Mouse (Mus musculus): ENCODE measurements around the gene Rpl27. TPM values are rescaled to one million over a fixed set of nuclear protein-coding genes. Genes with fewer than 3 reads are reported as not detected.
A peak's percentile ranks its signal among the peaks of the same experiment; 100 is the strongest.
"Not testable (repeated sequence)": the region's sequence is repeated elsewhere in the genome, so short reads cannot be mapped to it uniquely, and the experiment has no call there.

Rpl27 gene
- total and polyA plus RNA-seq, 3 experiments = 909 to 5,728 (median 3,039) TPM

- peak overlapping the region; percentile 66 to 71 (median 68) for H3K4me3 ChIP-seq (replicated peaks in 1 of 3; ENCODE audit: low read depth in 2 of 3, low read length in 2 of 3, poor library complexity in 1 of 3)
- peaks cover 18 to 48% of the 10 kb centered on the region in 2 experiments for H3K36me3 ChIP-seq (replicated peaks in 1 of 2; ENCODE audit: control insufficient read depth in 1 of 2, insufficient read depth in 1 of 2, low read length in 1 of 2)
- DNase-seq (ENCODE audit: extremely low read depth) = peak; percentile 89
- H3K27me3 ChIP-seq (replicated peaks) = no peaks in the 10 kb centered on the region
- H3K4me1 ChIP-seq (ENCODE audit: control insufficient read depth in 1 of 2, insufficient read depth in 2 of 2) = peaks cover 12 to 63% of the 10 kb centered on the region in 2 experiments
- in situ Hi-C loops (cut with MboI; ENCODE audit: low pct_ligation_motif_present, low pct_unique_long_range_greater_than_20kb, low sequenced_read_pairs) (no loop called here), dilution Hi-C loops (cut with MboI; ENCODE audit: extremely low pct_ligation_motif_present, extremely low pct_unique_long_range_greater_than_20kb, low sequenced_read_pairs) (no loop called here)
- TF ChIP-seq MXI1 (IDR thresholded peaks at IDR 0.05; ENCODE audit: low read depth, low read length) = no peak
- TF ChIP-seq USF1 (IDR thresholded peaks at IDR 0.05; ENCODE audit: low read depth, low read length) = peak; percentile 28; the same call in 1 of the 2 replicates
- no peak; the same call in 1 of the 2 replicates for TF ChIP-seq EP300 (IDR thresholded peaks at IDR 0.05; ENCODE audit: low read length)
- peak; percentile 42; the same call in 1 of the 2 replicates for TF ChIP-seq MAX (IDR thresholded peaks at IDR 0.05; ENCODE audit: low read length)
- no peak for TF ChIP-seq SMC3 (IDR thresholded peaks at IDR 0.05; ENCODE audit: low read depth, low read length)
- TF ChIP-seq JUND (conservative IDR thresholded peaks at IDR 0.05; ENCODE audit: low read depth, low read length) = no peak
- 0 out of 2 replicates have a peak, but pooled peaks have one; percentile 15 for TF ChIP-seq POLR2AphosphoS2 (IDR thresholded peaks at IDR 0.05; ENCODE audit: low read depth, low read length)
- 0 out of 2 replicates have a peak, but pooled peaks have one; percentile 18 for TF ChIP-seq NRF1 (IDR thresholded peaks at IDR 0.05; ENCODE audit: low read depth, low read length)
- no peak for TF ChIP-seq HCFC1 (IDR thresholded peaks at IDR 0.05; ENCODE audit: low read depth, low read length)
- TF ChIP-seq ELF1 (IDR thresholded peaks at IDR 0.05; ENCODE audit: low read depth, low read length) = 0 out of 2 replicates have a peak, but pooled peaks have one; percentile 29
- TF ChIP-seq TBP (conservative IDR thresholded peaks at IDR 0.05; ENCODE audit: low read depth, low read length) = peak; percentile 62
- peak overlapping the region; percentile 88 for H3K27ac ChIP-seq (ENCODE audit: insufficient read depth, low read depth)
- no peaks in the 10 kb centered on the region for H3K9me3 ChIP-seq (replicated peaks; ENCODE audit: low read length)
- H3K79me2 ChIP-seq (replicated peaks; ENCODE audit: control insufficient read depth, extremely low read depth, insufficient read depth, poor library complexity, severe bottlenecking) = peaks cover 24% of the 10 kb centered on the region
- H3K9ac ChIP-seq (ENCODE audit: insufficient read depth, low read depth) = peak overlapping the region; percentile 71
- peak overlapping the region; percentile 69 for H3K4me2 ChIP-seq (ENCODE audit: insufficient read depth, low read depth, poor library complexity, severe bottlenecking)
Observed at GRCm38 (mm10) chr11:101448899-101449298, 6.8 kb downstream of the Rpl27 start.

- DNase-seq (ENCODE audit: extremely low read depth); in situ Hi-C loops (cut with MboI; ENCODE audit: low pct_ligation_motif_present, low pct_unique_long_range_greater_than_20kb, low sequenced_read_pairs); H3K27me3 ChIP-seq (replicated peaks); H3K9me3 ChIP-seq (replicated peaks; ENCODE audit: low read length); dilution Hi-C loops (cut with MboI; ENCODE audit: extremely low pct_ligation_motif_present, extremely low pct_unique_long_range_greater_than_20kb, low sequenced_read_pairs): not testable (repeated sequence)
- peaks cover 17% of the 10 kb centered on the region for H3K79me2 ChIP-seq (replicated peaks; ENCODE audit: control insufficient read depth, extremely low read depth, insufficient read depth, poor library complexity, severe bottlenecking)
- H3K4me3 ChIP-seq (replicated peaks in 1 of 3; ENCODE audit: low read depth in 2 of 3, low read length in 2 of 3, poor library complexity in 1 of 3) = peak overlapping the region in 2 of 3 experiments; percentile 66 to 68
- H3K9ac ChIP-seq (ENCODE audit: insufficient read depth, low read depth) = peak overlapping the region; percentile 71
- peaks cover 11 to 46% of the 10 kb centered on the region in 2 experiments for H3K36me3 ChIP-seq (replicated peaks in 1 of 2; ENCODE audit: control insufficient read depth in 1 of 2, insufficient read depth in 1 of 2, low read length in 1 of 2)
- peaks cover 10 to 60% of the 10 kb centered on the region in 2 experiments for H3K4me1 ChIP-seq (ENCODE audit: control insufficient read depth in 1 of 2, insufficient read depth in 2 of 2)
- peak overlapping the region; percentile 69; the same call in 1 of the 2 replicates for H3K4me2 ChIP-seq (ENCODE audit: insufficient read depth, low read depth, poor library complexity, severe bottlenecking)
- 0 out of 2 replicates have a peak overlapping the region, but pooled peaks have one; percentile 88 for H3K27ac ChIP-seq (ENCODE audit: insufficient read depth, low read depth)
- TF ChIP-seq TBP (conservative IDR thresholded peaks at IDR 0.05; ENCODE audit: low read depth, low read length) = peak; percentile 58; the same call in 1 of the 2 replicates
- 0 out of 2 replicates have a peak, but pooled peaks have one; percentile 9 for TF ChIP-seq ZNF384 (IDR thresholded peaks at IDR 0.05; ENCODE audit: low read depth, low read length)
Observed at GRCm38 (mm10) chr11:101449596-101449995, 7.5 kb downstream of the Rpl27 start.

GRCm38 (mm10) chr11:101450394-101450793 is 8.3 kb downstream of the Rpl27 start:
- Histone ChIP-seq H3K27me3 (replicated peaks) (no peaks in the 10 kb centered on the region), H3K4me3 (replicated peaks in 1 of 3; ENCODE audit: low read depth in 2 of 3, low read length in 2 of 3, poor library complexity in 1 of 3) (no peak overlapping the region), H3K9me3 (replicated peaks; ENCODE audit: low read length) (no peaks in the 10 kb centered on the region), H3K79me2 (replicated peaks; ENCODE audit: control insufficient read depth, extremely low read depth, insufficient read depth, poor library complexity, severe bottlenecking) (peaks cover 11% of the 10 kb centered on the region; the same call in 1 of the 2 replicates), H3K4me1 (ENCODE audit: control insufficient read depth in 1 of 2, insufficient read depth in 2 of 2) (peaks cover 4 to 58% of the 10 kb centered on the region in 2 experiments; a peak in 3 of 4 replicates), H3K4me2 (ENCODE audit: insufficient read depth, low read depth, poor library complexity, severe bottlenecking) (no peak overlapping the region; the same call in 1 of the 2 replicates), H3K9ac (ENCODE audit: insufficient read depth, low read depth) (no peak overlapping the region), H3K36me3 (replicated peaks in 1 of 2; ENCODE audit: control insufficient read depth in 1 of 2, insufficient read depth in 1 of 2, low read length in 1 of 2) (peaks cover 5 to 45% of the 10 kb centered on the region in 2 experiments), H3K27ac (ENCODE audit: insufficient read depth, low read depth) (no peak overlapping the region)
- in situ Hi-C loops (cut with MboI; ENCODE audit: low pct_ligation_motif_present, low pct_unique_long_range_greater_than_20kb, low sequenced_read_pairs) = no loop called here
- dilution Hi-C loops (cut with MboI; ENCODE audit: extremely low pct_ligation_motif_present, extremely low pct_unique_long_range_greater_than_20kb, low sequenced_read_pairs) = no loop called here
- DNase-seq (ENCODE audit: extremely low read depth) = peak; percentile 71
- TF ChIP-seq NELFE (IDR thresholded peaks at IDR 0.05; ENCODE audit: low read depth, low read length) = no peak
- no peak for TF ChIP-seq BHLHE40 (IDR thresholded peaks at IDR 0.05; ENCODE audit: low read depth, low read length)
- TF ChIP-seq CTCF (conservative IDR thresholded peaks at IDR 0.05 in 1 of 2, IDR thresholded peaks at IDR 0.05 in 1 of 2; ENCODE audit: low read depth in 2 of 2, low read length in 2 of 2) = peak in 1 of 2 experiments; percentile 77; a peak in 2 of 4 replicates
- no peak for TF ChIP-seq IRF4 (IDR thresholded peaks at IDR 0.05; ENCODE audit: low read depth, low read length)
- no peak for TF ChIP-seq MAFK (IDR thresholded peaks at IDR 0.05; ENCODE audit: insufficient replicate concordance, low read length)
- no peak for TF ChIP-seq ZNF384 (IDR thresholded peaks at IDR 0.05; ENCODE audit: low read depth, low read length)
- no peak for TF ChIP-seq ETS1 (conservative IDR thresholded peaks at IDR 0.05; ENCODE audit: low read depth, low read length)
- no peak for TF ChIP-seq JUND (conservative IDR thresholded peaks at IDR 0.05; ENCODE audit: low read depth, low read length)
- no peak for TF ChIP-seq E2F4 (IDR thresholded peaks at IDR 0.05; ENCODE audit: insufficient replicate concordance, low read depth, low read length)
- no peak for TF ChIP-seq ZKSCAN1 (IDR thresholded peaks at IDR 0.05; ENCODE audit: borderline replicate concordance, low read depth, low read length)
- no peak for TF ChIP-seq USF2 (conservative IDR thresholded peaks at IDR 0.05; ENCODE audit: low read depth, low read length)
- TF ChIP-seq RAD21 (IDR thresholded peaks at IDR 0.05; ENCODE audit: low read depth, low read length) = peak; percentile 71
- TF ChIP-seq SMC3 (IDR thresholded peaks at IDR 0.05; ENCODE audit: low read depth, low read length) = peak; percentile 32
- no peak for TF ChIP-seq CHD1 (IDR thresholded peaks at IDR 0.05; ENCODE audit: low read depth, low read length)
- TF ChIP-seq POLR2A (IDR thresholded peaks at IDR 0.05; ENCODE audit: low read depth, low read length) = no peak
- no peak for TF ChIP-seq MAZ (IDR thresholded peaks at IDR 0.05; ENCODE audit: low read depth, low read length)
- no peak for TF ChIP-seq POLR2AphosphoS2 (IDR thresholded peaks at IDR 0.05; ENCODE audit: low read depth, low read length)
